Mouse (Mus musculus) stomach, embryonic 15.5 days (tissue): ENCODE measurements around the gene Sephs1. TPM values are rescaled to one million over a fixed set of nuclear protein-coding genes. Genes with fewer than 3 reads are reported as not detected.

ENCODE experiments used
- ATAC-seq: fragments of 200-750 bp; cut with Nextera tagmentation; 2 replicates; pipeline ENCODE4 v1.8.0; 2017; ENCODE audit warnings: low read depth, moderate number of reproducible peaks, moderate TSS enrichment; ENCODE audit not compliant: insufficient read depth, low FRiP score
- H3K27ac ChIP-seq: fragments of 300-500 bp; sonication (generic); 2 replicates; pipeline ENCODE4 v1.5.1; 2015; ENCODE audit warnings: mild to moderate bottlenecking, inconsistent platforms
- H3K27me3 ChIP-seq: fragments of 300-500 bp; sonication (generic); replicated peaks from 2 replicates; pipeline ENCODE4 v1.6.1; 2015; ENCODE audit warnings: inconsistent platforms
- H3K36me3 ChIP-seq: fragments of 300-500 bp; sonication (generic); 2 replicates; pipeline ENCODE4 v1.6.1; 2015; ENCODE audit warnings: inconsistent platforms
- H3K4me1 ChIP-seq: fragments of 300-500 bp; sonication (generic); 2 replicates; pipeline ENCODE4 v1.6.1; 2015; ENCODE audit warnings: inconsistent platforms
- H3K4me2 ChIP-seq: fragments of 300-500 bp; sonication (generic); 2 replicates; pipeline ENCODE4 v1.6.1; 2015; ENCODE audit warnings: mild to moderate bottlenecking, inconsistent platforms
- H3K4me3 ChIP-seq: fragments of 300-500 bp; sonication (generic); replicated peaks from 2 replicates; pipeline ENCODE4 v1.5.1; 2015; ENCODE audit warnings: inconsistent platforms
- H3K9ac ChIP-seq: fragments of 300-500 bp; sonication (generic); 2 replicates; pipeline ENCODE4 v1.6.1; 2015; ENCODE audit warnings: inconsistent platforms
- H3K9me3 ChIP-seq: fragments of 300-500 bp; sonication (generic); 2 replicates; pipeline ENCODE4 v1.6.1; 2016; ENCODE audit warnings: inconsistent platforms
- WGBS: fragments of 180-500 bp; shearing (Covaris S2); methylation state at CpG from one replicate; pipeline ENCODE4 v1.1.7; 2015; 5-methylcytosine and 5-hydroxymethylcytosine counted together
- polyA plus RNA-seq: library from polyadenylated mRNA; unstranded; fragments of >200 nt; fragmentation: Nextera tagmentation; extraction: Ambion mirVana; gene quantifications from 2 replicates; pipeline ENCODE4 v1.2.1, GENCODE M21; 2015

Sephs1 gene
- polyA plus RNA-seq, 1 experiment from 2014 or later = 59.8 TPM

GRCm38 (mm10) chr2:4909909-4910308 lies 28.5 kb downstream of the Sephs1 start:
- Histone ChIP-seq H3K9ac (no peak overlapping the region), H3K4me2 (no peak overlapping the region), H3K27ac (no peak overlapping the region), H3K9me3 (peaks cover 5% of the 10 kb centered on the region; the same call in 1 of the 2 replicates), H3K27me3 (no peaks in the 10 kb centered on the region), H3K4me1 (no peaks in the 10 kb centered on the region), H3K4me3 (no peak overlapping the region), H3K36me3 (peaks cover 20% of the 10 kb centered on the region; the same call in 1 of the 2 replicates)
- WGBS = 67% methylated on average over 6 of the region's 6 CpGs
- ATAC-seq = no peak

GRCm38 (mm10) chr2:4910521-4910920 lies 29.2 kb downstream of the Sephs1 start:
- no peak for ATAC-seq
- Histone ChIP-seq H3K4me1 (no peaks in the 10 kb centered on the region), H3K4me3 (no peak overlapping the region), H3K27ac (no peak overlapping the region), H3K4me2 (no peak overlapping the region), H3K9me3 (peaks cover 5% of the 10 kb centered on the region; the same call in 1 of the 2 replicates), H3K9ac (no peak overlapping the region), H3K27me3 (no peaks in the 10 kb centered on the region), H3K36me3 (peaks cover 13% of the 10 kb centered on the region; the same call in 1 of the 2 replicates)
- WGBS = 41% methylated on average over 4 of the region's 4 CpGs

- 87% methylated on average over 7 of the region's 7 CpGs for WGBS
- Histone ChIP-seq H3K9ac (no peak overlapping the region), H3K4me2 (no peak overlapping the region), H3K27ac (no peak overlapping the region), H3K4me3 (no peak overlapping the region), H3K9me3 (peaks cover 5% of the 10 kb centered on the region; the same call in 1 of the 2 replicates), H3K27me3 (no peaks in the 10 kb centered on the region), H3K36me3 (no peaks in the 10 kb centered on the region), H3K4me1 (peaks cover 4% of the 10 kb centered on the region)
- ATAC-seq = no peak
Measured at GRCm38 (mm10) chr2:4913949-4914348, 32.6 kb downstream of the Sephs1 start.

- ATAC-seq = no peak
- 67% methylated on average over 6 of the region's 6 CpGs for WGBS
- no peak overlapping the region for H3K27ac ChIP-seq
Measured at GRCm38 (mm10) chr2:4916037-4916436, 34.7 kb downstream of the Sephs1 start.

GRCm38 (mm10) chr2:4917326-4918021 lies 36.1 kb downstream of the Sephs1 start:
- Histone ChIP-seq H3K27me3 (no peaks in the 10 kb centered on the region), H3K9ac (no peak overlapping the region), H3K36me3 (no peaks in the 10 kb centered on the region), H3K27ac (no peak overlapping the region), H3K4me2 (peak overlapping the region; percentile 49), H3K4me3 (peak overlapping the region; percentile 19; the same call in 1 of the 2 replicates), H3K4me1 (peaks cover 6% of the 10 kb centered on the region), H3K9me3 (peaks cover 1% of the 10 kb centered on the region; the same call in 1 of the 2 replicates)
- WGBS = 18% methylated on average over 8 of the region's 8 CpGs
- no peak for ATAC-seq

More at GRCm38 (mm10) chr2:4916037-4916436, 34.7 kb downstream of the Sephs1 start:
- H3K36me3 ChIP-seq = no peaks in the 10 kb centered on the region
- H3K4me3 ChIP-seq = no peak overlapping the region
- no peak overlapping the region for H3K4me2 ChIP-seq
- peaks cover 6% of the 10 kb centered on the region for H3K4me1 ChIP-seq
- H3K9ac ChIP-seq = no peak overlapping the region
- no peaks in the 10 kb centered on the region for H3K27me3 ChIP-seq
- peaks cover 5% of the 10 kb centered on the region; the same call in 1 of the 2 replicates for H3K9me3 ChIP-seq

GRCm38 (mm10) chr2:4918860-4919739 lies 37.7 kb downstream of the Sephs1 start, which contains the start of gene Phyh:
Gene Phyh, plus strand, starts transcription at chr2:4919019.
- 7% methylated on average over 35 of the region's 35 CpGs for WGBS
- no peaks in the 10 kb centered on the region for H3K36me3 ChIP-seq
- no peaks in the 10 kb centered on the region for H3K27me3 ChIP-seq
- peak within 1 kb of the TSS; percentile 63; the same call in 1 of the 2 replicates for H3K27ac ChIP-seq
- peak within 1 kb of the TSS; percentile 73 for H3K4me2 ChIP-seq
- ATAC-seq = peak; percentile 92
- peaks cover 6% of the 10 kb centered on the region for H3K4me1 ChIP-seq
- no peaks in the 10 kb centered on the region for H3K9me3 ChIP-seq
- H3K9ac ChIP-seq = peak within 1 kb of the TSS; percentile 60
- peak within 1 kb of the TSS; percentile 53 for H3K4me3 ChIP-seq

GRCm38 (mm10) chr2:4921019-4921418 lies 39.7 kb downstream of the Sephs1 start:
- no peak overlapping the region for H3K27ac ChIP-seq
- H3K9me3 ChIP-seq = no peaks in the 10 kb centered on the region
- H3K4me1 ChIP-seq = peaks cover 6% of the 10 kb centered on the region
- H3K9ac ChIP-seq = no peak overlapping the region
- H3K36me3 ChIP-seq = no peaks in the 10 kb centered on the region
- WGBS = 85% methylated on average over 5 of the region's 5 CpGs
- H3K4me2 ChIP-seq = no peak overlapping the region
- ATAC-seq = no peak
- H3K4me3 ChIP-seq = no peak overlapping the region
- no peaks in the 10 kb centered on the region for H3K27me3 ChIP-seq

- Histone ChIP-seq H3K9ac (no peak overlapping the region), H3K36me3 (no peaks in the 10 kb centered on the region), H3K27me3 (no peaks in the 10 kb centered on the region), H3K4me3 (no peak overlapping the region), H3K4me2 (no peak overlapping the region), H3K9me3 (no peaks in the 10 kb centered on the region), H3K4me1 (peaks cover 5% of the 10 kb centered on the region), H3K27ac (peak overlapping the region; percentile 60; the same call in 1 of the 2 replicates)
- WGBS = 40% methylated on average over 7 of the region's 7 CpGs
- ATAC-seq = peak; percentile 80
Measured at GRCm38 (mm10) chr2:4922476-4923164, 41.3 kb downstream of the Sephs1 start.

GRCm38 (mm10) chr2:4927391-4927790 lies 46.0 kb downstream of the Sephs1 start:
- no peak for ATAC-seq
- H3K4me1 ChIP-seq = no peaks in the 10 kb centered on the region
- H3K4me2 ChIP-seq = no peak overlapping the region
- no peak overlapping the region for H3K4me3 ChIP-seq
- H3K36me3 ChIP-seq = 0 out of 2 replicates have a peak, but pooled peaks cover 8% of the 10 kb centered on the region
- H3K27me3 ChIP-seq = no peaks in the 10 kb centered on the region
- 81% methylated on average over 3 of the region's 3 CpGs for WGBS
- no peaks in the 10 kb centered on the region for H3K9me3 ChIP-seq
- no peak overlapping the region for H3K9ac ChIP-seq
- no peak overlapping the region for H3K27ac ChIP-seq

- 0 out of 2 replicates have a peak, but pooled peaks cover 8% of the 10 kb centered on the region for H3K36me3 ChIP-seq
Measured at GRCm38 (mm10) chr2:4929230-4929629, 47.9 kb downstream of the Sephs1 start.

GRCm38 (mm10) chr2:4934516-4934915 lies 53.2 kb downstream of the Sephs1 start:
- Histone ChIP-seq H3K4me2 (no peak overlapping the region), H3K9me3 (no peaks in the 10 kb centered on the region), H3K9ac (no peak overlapping the region), H3K4me1 (no peaks in the 10 kb centered on the region), H3K27ac (no peak overlapping the region), H3K27me3 (no peaks in the 10 kb centered on the region), H3K36me3 (peaks cover 24% of the 10 kb centered on the region), H3K4me3 (no peak overlapping the region)
- 91% methylated on average over 9 of the region's 9 CpGs for WGBS
- ATAC-seq = no peak

More at GRCm38 (mm10) chr2:4929230-4929629, 47.9 kb downstream of the Sephs1 start:
- no peak for ATAC-seq
- no peaks in the 10 kb centered on the region for H3K4me1 ChIP-seq
- H3K4me2 ChIP-seq = no peak overlapping the region
- H3K27me3 ChIP-seq = no peaks in the 10 kb centered on the region
- no peaks in the 10 kb centered on the region for H3K9me3 ChIP-seq
- H3K4me3 ChIP-seq = no peak overlapping the region
- no peak overlapping the region for H3K27ac ChIP-seq
- no peak overlapping the region for H3K9ac ChIP-seq
- WGBS = 69% methylated on average over 2 of the region's 2 CpGs
